Mouse (Mus musculus) neural tube, embryonic 14.5 days (tissue): ENCODE data around the gene Pnldc1. TPM values are rescaled to one million over a fixed set of nuclear protein-coding genes. Genes with fewer than 3 reads are reported as not detected.

ENCODE experiments used
- ATAC-seq: fragments of 200-750 bp; cut with Nextera tagmentation; 2 replicates; pipeline ENCODE4 v1.8.0; 2017; ENCODE audit warnings: low read depth, mild to moderate bottlenecking, moderate TSS enrichment, moderate library complexity
- H3K27ac ChIP-seq: fragments of 300-500 bp; sonication (generic); 2 replicates; pipeline ENCODE4 v1.5.1; 2014; ENCODE audit warnings: low read depth, mild to moderate bottlenecking, control low read depth, low read length, moderate library complexity, mixed read lengths
- H3K27me3 ChIP-seq: fragments of 300-500 bp; sonication (generic); 2 replicates; pipeline ENCODE4 v1.6.1; 2014; ENCODE audit warnings: low read length; ENCODE audit not compliant: control insufficient read depth, insufficient read depth
- H3K36me3 ChIP-seq: fragments of 300-500 bp; sonication (generic); 2 replicates; pipeline ENCODE4 v1.6.1; 2014; ENCODE audit warnings: low read length, mixed read lengths; ENCODE audit not compliant: control insufficient read depth, insufficient read depth
- H3K4me1 ChIP-seq: fragments of 300-500 bp; sonication (generic); 2 replicates; pipeline ENCODE4 v1.6.1; 2014; ENCODE audit warnings: low read length; ENCODE audit not compliant: control insufficient read depth, insufficient read depth
- H3K4me2 ChIP-seq: fragments of 300-500 bp; sonication (generic); 2 replicates; pipeline ENCODE4 v1.6.1; 2014; ENCODE audit warnings: mild to moderate bottlenecking, low read depth, low read length, control low read depth
- H3K4me3 ChIP-seq: fragments of 300-500 bp; sonication (generic); 2 replicates; pipeline ENCODE4 v1.5.1; 2014; ENCODE audit warnings: low read depth, low read length, control low read depth, mixed read lengths
- H3K9ac ChIP-seq: fragments of 300-500 bp; sonication (generic); replicated peaks from 2 replicates; pipeline ENCODE4 v1.6.1; 2014; ENCODE audit warnings: low read depth, mild to moderate bottlenecking, control low read depth, low read length, mixed read lengths
- H3K9me3 ChIP-seq: fragments of 300-500 bp; sonication (generic); 2 replicates; pipeline ENCODE4 v1.6.1; 2016; ENCODE audit warnings: low read length; ENCODE audit not compliant: control insufficient read depth
- WGBS: fragments of 180-500 bp; shearing (Covaris S2); extraction: QIAGEN DNeasy Blood & Tissue Kit; methylation state at CpG from one replicate; pipeline ENCODE4 v1.1.7; 2014; 5-methylcytosine and 5-hydroxymethylcytosine counted together
- polyA plus RNA-seq: library from polyadenylated mRNA; unstranded; fragments of >200 nt; fragmentation: Nextera tagmentation; extraction: Ambion mirVana; gene quantifications from 2 replicates; pipeline ENCODE4 v1.2.1, GENCODE M21; 2014

The Pnldc1 gene
- polyA plus RNA-seq, 1 experiment from 2014 or later = 2.0 TPM

- Histone ChIP-seq H3K9me3 (no peaks in the 10 kb centered on the region), H3K9ac (no peak within 1 kb of the TSS), H3K36me3 (no peaks in the 10 kb centered on the region), H3K4me3 (no peak within 1 kb of the TSS), H3K27me3 (no peaks in the 10 kb centered on the region), H3K4me1 (no peaks in the 10 kb centered on the region), H3K27ac (no peak within 1 kb of the TSS), H3K4me2 (no peak within 1 kb of the TSS)
- WGBS = 93% methylated on average over 5 of the region's 5 CpGs
- ATAC-seq = no peak
Observed at GRCm38 (mm10) chr17:12875734-12876133, 34.3 kb downstream of the Pnldc1 start, which contains the start of gene Mrgprh. TSS of gene Mrgprh (plus strand) at chr17:12876034.

- 47% methylated on average over 16 of the region's 16 CpGs for WGBS
- H3K36me3 ChIP-seq = no peaks in the 10 kb centered on the region
- no peak overlapping the region for H3K4me3 ChIP-seq
- no peaks in the 10 kb centered on the region for H3K9me3 ChIP-seq
- H3K27me3 ChIP-seq = no peaks in the 10 kb centered on the region
- no peaks in the 10 kb centered on the region for H3K4me1 ChIP-seq
- peak; percentile 86 for ATAC-seq
- no peak overlapping the region for H3K9ac ChIP-seq
- H3K4me2 ChIP-seq = no peak overlapping the region
- H3K27ac ChIP-seq = no peak overlapping the region
Observed at GRCm38 (mm10) chr17:12872275-12873028, 37.6 kb downstream of the Pnldc1 start.

DNA sequence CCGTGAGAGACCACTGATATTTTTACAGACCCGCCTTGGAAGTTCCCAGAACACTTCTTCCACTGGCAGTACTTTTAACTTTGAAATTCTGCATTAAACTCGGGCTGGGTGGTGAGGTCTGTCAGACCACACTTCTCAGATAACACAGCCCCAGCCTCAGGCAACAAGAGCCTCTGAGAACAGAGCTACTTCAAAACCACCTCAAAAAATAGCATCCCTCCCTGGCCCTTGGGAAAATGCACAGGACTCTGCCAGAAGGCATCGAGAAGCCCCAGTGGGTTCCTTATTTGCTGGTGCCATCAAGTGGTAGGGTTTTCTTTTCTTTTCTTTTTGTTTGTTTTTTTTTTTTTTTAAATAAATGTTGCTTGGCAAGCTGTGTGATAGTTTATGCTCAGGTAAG lies 41.4 kb downstream of the Pnldc1 start:
- Histone ChIP-seq H3K27ac (no peak overlapping the region), H3K9me3 (no peaks in the 10 kb centered on the region), H3K4me1 (no peaks in the 10 kb centered on the region), H3K27me3 (no peaks in the 10 kb centered on the region), H3K9ac (no peak overlapping the region), H3K36me3 (no peaks in the 10 kb centered on the region), H3K4me3 (no peak overlapping the region), H3K4me2 (no peak overlapping the region)
- no peak for ATAC-seq
- 44% methylated on average over 4 of the region's 4 CpGs for WGBS

GRCm38 (mm10) chr17:12868043-12868442 lies 42.0 kb downstream of the Pnldc1 start, which contains the start of gene Mas1:
TSS of gene Mas1 (minus strand) at chr17:12868143.
- no peaks in the 10 kb centered on the region for H3K9me3 ChIP-seq
- 59% methylated on average over 2 of the region's 2 CpGs for WGBS
- H3K4me3 ChIP-seq = no peak within 1 kb of the TSS
- H3K4me2 ChIP-seq = no peak within 1 kb of the TSS
- H3K4me1 ChIP-seq = no peaks in the 10 kb centered on the region
- no peaks in the 10 kb centered on the region for H3K36me3 ChIP-seq
- no peak within 1 kb of the TSS for H3K27ac ChIP-seq
- no peak for ATAC-seq
- no peaks in the 10 kb centered on the region for H3K27me3 ChIP-seq
- no peak within 1 kb of the TSS for H3K9ac ChIP-seq

- WGBS = 87% methylated on average over 10 of the region's 10 CpGs
- Histone ChIP-seq H3K27ac (no peak overlapping the region), H3K36me3 (no peaks in the 10 kb centered on the region), H3K4me3 (no peak overlapping the region), H3K9me3 (no peaks in the 10 kb centered on the region), H3K4me2 (no peak overlapping the region), H3K27me3 (no peaks in the 10 kb centered on the region), H3K4me1 (no peaks in the 10 kb centered on the region), H3K9ac (no peak overlapping the region)
- ATAC-seq = no peak
Observed at GRCm38 (mm10) chr17:12866853-12867252, 43.2 kb downstream of the Pnldc1 start.

DNA sequence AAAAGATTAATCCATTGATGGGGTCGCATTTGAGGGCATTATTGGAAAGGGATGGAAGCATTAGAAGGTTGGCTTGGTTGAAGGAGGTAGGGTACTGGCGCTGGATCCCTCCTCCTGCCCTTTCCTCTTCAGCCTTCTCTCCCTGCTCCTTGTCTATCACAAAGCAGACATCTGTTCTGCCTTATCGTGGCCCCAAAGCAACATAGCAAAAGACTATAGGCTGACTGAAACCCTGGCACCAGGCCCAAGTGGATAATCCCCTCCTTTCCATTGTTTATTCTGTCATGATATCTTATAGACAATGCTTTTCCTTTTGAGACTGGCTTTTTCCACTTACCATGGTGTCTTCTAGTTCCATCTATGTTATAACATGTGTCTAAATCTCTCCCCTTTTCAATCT lies 44.6 kb downstream of the Pnldc1 start:
- H3K9me3 ChIP-seq = no peaks in the 10 kb centered on the region
- no peak overlapping the region for H3K4me2 ChIP-seq
- no peak overlapping the region for H3K4me3 ChIP-seq
- 81% methylated on average over 3 of the region's 3 CpGs for WGBS
- H3K4me1 ChIP-seq = no peaks in the 10 kb centered on the region
- no peaks in the 10 kb centered on the region for H3K36me3 ChIP-seq
- H3K9ac ChIP-seq = no peak overlapping the region
- no peaks in the 10 kb centered on the region for H3K27me3 ChIP-seq
- no peak for ATAC-seq
- H3K27ac ChIP-seq = no peak overlapping the region

- no peak for ATAC-seq
- no peaks in the 10 kb centered on the region for H3K9me3 ChIP-seq
- no peak overlapping the region for H3K4me3 ChIP-seq
- no peak overlapping the region for H3K4me2 ChIP-seq
- no peaks in the 10 kb centered on the region for H3K36me3 ChIP-seq
- H3K27me3 ChIP-seq = no peaks in the 10 kb centered on the region
- no peak overlapping the region for H3K9ac ChIP-seq
- H3K27ac ChIP-seq = no peak overlapping the region
- H3K4me1 ChIP-seq = no peaks in the 10 kb centered on the region
Observed at GRCm38 (mm10) chr17:12864111-12864510, 45.9 kb downstream of the Pnldc1 start.

- no peak overlapping the region for H3K4me2 ChIP-seq
- no peak overlapping the region for H3K27ac ChIP-seq
- no peak overlapping the region for H3K4me3 ChIP-seq
- no peaks in the 10 kb centered on the region for H3K27me3 ChIP-seq
- H3K36me3 ChIP-seq = no peaks in the 10 kb centered on the region
- no peaks in the 10 kb centered on the region for H3K4me1 ChIP-seq
- 85% methylated on average over 8 of the region's 8 CpGs for WGBS
- H3K9ac ChIP-seq = no peak overlapping the region
- H3K9me3 ChIP-seq = no peaks in the 10 kb centered on the region
- ATAC-seq = no peak
Observed at GRCm38 (mm10) chr17:12859006-12859520, 51.0 kb downstream of the Pnldc1 start.

DNA sequence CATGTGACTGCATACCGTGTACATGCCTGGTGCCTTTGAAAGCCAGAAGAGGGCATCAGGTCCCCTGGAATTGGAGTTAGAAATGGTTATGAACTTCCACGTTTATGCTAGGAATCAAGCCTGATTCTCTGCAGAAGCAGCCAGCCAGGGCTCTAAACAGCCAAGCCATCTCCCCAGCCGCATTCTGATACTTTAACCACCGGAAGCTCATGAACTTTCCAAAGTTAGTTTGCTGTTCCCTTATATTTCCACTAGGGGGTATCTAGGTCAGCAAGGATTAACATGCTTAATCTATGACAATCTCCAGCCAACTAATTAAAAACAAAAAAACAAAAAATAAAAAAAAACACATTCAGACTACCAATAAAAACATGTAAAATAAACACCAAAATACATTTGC lies 52.0 kb downstream of the Pnldc1 start:
- Histone ChIP-seq H3K4me2 (no peak overlapping the region), H3K9ac (no peak overlapping the region), H3K4me3 (no peak overlapping the region), H3K36me3 (no peaks in the 10 kb centered on the region), H3K27me3 (no peaks in the 10 kb centered on the region), H3K4me1 (no peaks in the 10 kb centered on the region), H3K9me3 (no peaks in the 10 kb centered on the region), H3K27ac (no peak overlapping the region)
- WGBS = 48% methylated on average over 4 of the region's 4 CpGs
- ATAC-seq = no peak
